Mouse (Mus musculus) testis, postnatal 10 days (tissue): Measurements from ENCODE around the gene Mylk2.
A peak's percentile ranks its signal among the peaks of the same experiment; 100 is the strongest.

Experiments used
- DNase-seq: peaks from one replicate; pipeline ENCODE4 v3.0.0; 2021; ENCODE audit warnings: low spot score

The Mylk2 gene

DNA sequence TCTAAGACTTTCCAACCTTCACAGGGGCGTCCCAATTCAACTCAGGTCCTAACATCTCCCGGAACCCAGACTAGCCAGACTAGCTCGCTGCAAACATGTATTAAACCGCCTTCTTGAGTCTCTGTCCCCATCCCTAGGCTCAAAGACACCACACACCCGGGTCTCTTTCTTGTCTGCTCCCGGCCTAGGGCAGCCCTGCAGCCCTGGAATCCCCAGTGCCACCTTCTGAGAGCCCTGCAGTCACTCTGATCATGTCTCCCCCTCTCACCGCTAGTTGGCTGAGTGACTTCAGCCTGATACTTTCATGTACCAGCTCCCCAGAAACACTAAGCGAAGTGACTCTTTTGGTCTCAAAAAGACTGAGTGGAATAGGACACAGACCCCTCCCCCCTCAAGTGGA, 32.4 kb downstream of the Mylk2 start:
- peak; percentile 41 for DNase-seq

- peak; percentile 41 for DNase-seq
These were observed 32.9 kb downstream of the Mylk2 start for GRCm38 (mm10) chr2:152944013-152944412.

GRCm38 (mm10) chr2:152947098-152947497, 35.9 kb downstream of the Mylk2 start:
- DNase-seq = no peak

GRCm38 (mm10) chr2:152948438-152949020, 37.4 kb downstream of the Mylk2 start:
- no peak for DNase-seq

GRCm38 (mm10) chr2:152950358-152951064, 39.4 kb downstream of the Mylk2 start:
- peak; percentile 65 for DNase-seq

DNA sequence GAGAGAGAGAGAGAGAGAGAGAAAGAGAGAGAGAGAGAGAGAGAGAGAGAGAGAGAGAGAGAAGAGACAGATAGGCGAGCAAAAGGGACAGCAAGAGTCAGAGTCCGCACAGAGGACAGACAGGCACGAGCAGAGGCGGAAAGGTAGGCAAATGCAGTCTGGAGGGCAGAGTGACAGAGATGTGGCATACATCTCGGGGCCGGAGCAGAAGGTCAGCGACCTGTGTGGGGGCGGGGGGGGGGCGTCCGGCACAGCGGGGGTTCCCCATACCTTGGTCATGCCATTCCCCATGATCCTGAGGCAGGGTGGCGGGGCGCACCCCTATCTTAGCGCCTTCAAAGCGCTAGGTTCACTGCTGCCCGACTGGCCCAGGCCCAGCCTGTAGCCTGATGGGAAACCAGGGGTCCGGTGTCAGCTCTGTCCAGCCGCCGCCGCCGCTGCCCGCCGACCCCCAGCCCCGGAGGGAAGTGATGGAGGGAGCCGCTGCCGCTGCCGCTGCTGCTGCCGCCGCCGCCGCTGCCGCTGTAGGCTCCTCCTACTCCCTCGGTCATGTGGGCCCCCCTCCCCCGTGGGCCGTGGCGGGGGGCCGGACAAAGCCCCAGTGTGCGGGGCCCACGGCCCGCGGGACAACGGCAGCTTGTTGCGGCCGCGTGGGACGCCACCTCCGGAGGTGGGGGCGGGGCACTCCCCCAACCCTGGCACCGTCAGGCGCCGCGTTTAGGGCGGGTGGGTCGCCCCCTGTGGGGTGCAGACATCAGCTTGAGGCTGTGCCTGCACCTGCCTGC, 40.1 kb downstream of the Mylk2 start, which contains the start of gene Dusp15:
Gene Dusp15, minus strand, starts transcription at position 634 of the 785 bp plus-strand sequence.
- DNase-seq = peak; percentile 80

DNA sequence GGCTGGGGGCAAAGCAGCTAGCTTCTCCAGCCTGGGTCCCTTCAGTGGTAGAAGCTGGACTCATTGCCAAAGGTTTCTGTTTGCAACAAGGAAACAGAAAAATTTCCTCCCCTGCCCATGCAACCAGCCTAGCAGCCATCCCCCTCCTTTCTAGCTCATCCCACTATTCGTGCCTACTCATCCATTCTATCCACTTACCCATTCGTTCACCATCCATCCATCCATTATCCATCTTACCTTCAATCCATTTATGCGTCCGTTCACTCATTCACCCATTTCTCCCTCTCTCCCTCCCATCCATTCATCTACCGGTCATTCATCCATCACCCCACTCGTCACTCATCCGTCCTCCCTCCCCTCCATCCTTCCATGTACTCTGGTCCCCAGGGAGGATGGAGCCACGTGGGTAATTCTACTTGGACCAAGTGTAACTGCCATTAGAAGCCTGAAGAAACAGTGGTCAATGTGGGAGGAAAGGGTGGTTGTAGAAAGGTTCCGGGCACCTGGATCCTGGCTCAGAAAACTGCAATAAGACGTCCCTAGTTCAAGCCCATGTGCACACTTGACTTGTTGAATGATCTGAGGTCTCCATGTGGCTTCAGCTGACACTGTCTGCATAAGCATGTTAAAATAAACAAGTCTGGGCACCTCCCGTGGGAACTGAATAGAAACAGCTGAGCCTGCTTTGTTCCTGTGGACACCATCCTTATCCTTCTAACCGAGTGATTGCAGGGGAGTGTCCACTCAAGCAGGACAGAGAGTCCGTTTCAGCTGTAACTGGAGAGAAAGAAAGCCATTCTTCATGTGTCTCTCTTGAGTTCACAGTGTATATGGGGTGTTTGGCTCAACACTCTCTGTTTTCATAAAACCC, 40.9 kb downstream of the Mylk2 start:
- DNase-seq = no peak

GRCm38 (mm10) chr2:152958116-152958515, 47.0 kb downstream of the Mylk2 start:
- no peak for DNase-seq

DNA sequence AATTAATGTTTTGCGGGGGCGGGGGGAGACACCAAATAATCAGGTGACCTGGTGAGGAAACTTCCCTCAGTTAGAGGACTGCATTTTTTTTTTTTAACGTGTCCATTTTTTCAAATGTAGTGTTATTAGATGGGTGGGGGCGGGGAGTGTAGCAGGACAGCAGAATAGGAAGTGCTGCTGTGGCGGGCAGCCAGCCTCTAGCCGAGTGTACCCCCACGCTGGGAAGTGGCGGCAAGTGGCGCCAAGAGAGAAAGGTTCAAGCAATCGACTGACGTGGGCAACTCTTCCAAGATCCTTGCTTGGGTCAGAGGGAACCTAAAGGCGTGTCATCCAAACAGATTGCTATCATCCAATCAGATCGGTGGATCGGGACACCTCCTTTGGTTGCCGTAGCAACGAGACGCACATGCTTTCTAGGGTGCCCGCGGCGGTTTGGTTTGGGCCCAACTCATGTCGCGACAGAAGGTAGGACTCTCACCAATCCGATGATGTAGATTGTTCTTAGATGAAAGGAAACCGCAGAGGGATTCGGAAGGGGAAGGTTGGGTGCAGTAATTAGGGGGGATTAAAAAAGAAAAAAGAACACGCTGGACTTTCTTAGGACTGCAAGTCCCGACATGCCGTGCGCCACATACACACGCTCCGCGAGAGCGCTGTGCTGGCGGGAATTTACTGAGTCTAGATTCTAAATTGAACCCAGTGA, 51.1 kb downstream of the Mylk2 start, which contains the start of gene Ttll9:
Gene Ttll9, plus strand, starts transcription at position 395 of the 703 bp plus-strand sequence.
- peak; percentile 80 for DNase-seq

- no peak for DNase-seq
These were observed 54.4 kb downstream of the Mylk2 start for GRCm38 (mm10) chr2:152965555-152965954.
